Mouse (Mus musculus) lung, postnatal 0 days (tissue): ENCODE measurements around the gene Efnb1. TPM values are rescaled to one million over a fixed set of nuclear protein-coding genes. Genes with fewer than 3 reads are reported as not detected.
"Not testable (repeated sequence)": the region's sequence is repeated elsewhere in the genome, so short reads cannot be mapped to it uniquely, and the experiment has no call there.

Experiments used
- ATAC-seq: fragments of 200-750 bp; cut with Nextera tagmentation; 2 replicates; pipeline ENCODE4 v1.8.0; 2017; ENCODE audit warnings: moderate library complexity
- DNase-seq: peaks from one replicate; pipeline ENCODE4 v3.0.0-alpha.2; 2016; ENCODE audit warnings: low spot score
- H3K27ac ChIP-seq: fragments of 300-500 bp; sonication (generic); 2 replicates; pipeline ENCODE4 v1.5.1; 2014; ENCODE audit warnings: antibody characterized with exemption, mild to moderate bottlenecking, low read length, mixed read lengths
- H3K27me3 ChIP-seq: fragments of 300-500 bp; sonication (generic); replicated peaks from 2 replicates; pipeline ENCODE4 v1.6.1; 2014; ENCODE audit warnings: low read length, mixed read lengths; ENCODE audit not compliant: insufficient read depth
- H3K36me3 ChIP-seq: fragments of 300-500 bp; sonication (generic); 2 replicates; pipeline ENCODE4 v1.6.1; 2014; ENCODE audit warnings: low read length, mixed read lengths; ENCODE audit not compliant: insufficient read depth
- H3K4me1 ChIP-seq: fragments of 300-500 bp; sonication (generic); 2 replicates; pipeline ENCODE4 v1.6.1; 2014; ENCODE audit warnings: antibody characterized with exemption, low read depth, low read length, mixed read lengths; ENCODE audit not compliant: insufficient read depth
- H3K4me2 ChIP-seq: fragments of 300-500 bp; sonication (generic); replicated peaks from 2 replicates; pipeline ENCODE4 v1.6.1; 2014; ENCODE audit warnings: low read depth, mild to moderate bottlenecking, low read length, moderate library complexity, mixed read lengths
- H3K4me3 ChIP-seq: fragments of 300-500 bp; sonication (generic); 2 replicates; pipeline ENCODE4 v1.5.1; 2014; ENCODE audit warnings: low read depth, low read length
- H3K9ac ChIP-seq: fragments of 300-500 bp; sonication (generic); replicated peaks from 2 replicates; pipeline ENCODE4 v1.6.1; 2014; ENCODE audit warnings: low read depth, mild to moderate bottlenecking
- H3K9me3 ChIP-seq: fragments of 300-500 bp; sonication (generic); 2 replicates; pipeline ENCODE4 v1.6.1; 2016; ENCODE audit warnings: low read length, mixed read lengths
- CTCF ChIP-seq: IDR thresholded peaks from 2 replicates; pipeline ENCODE4 v1.5.1; 2016; ENCODE audit warnings: antibody characterized with exemption, mild to moderate bottlenecking
- EP300 ChIP-seq: IDR thresholded peaks from 2 replicates; pipeline ENCODE4 v1.6.1; 2016; ENCODE audit warnings: antibody characterized with exemption, mild to moderate bottlenecking, control low read depth
- WGBS: fragments of 180-500 bp; shearing (Covaris S2); extraction: QIAGEN DNeasy Blood & Tissue Kit; methylation state at CpG from one replicate; pipeline ENCODE4 v1.1.7; 2014; 5-methylcytosine and 5-hydroxymethylcytosine counted together
- polyA plus RNA-seq: library from polyadenylated mRNA; unstranded; fragments of >200 nt; fragmentation: Nextera tagmentation; extraction: Ambion mirVana; gene quantifications from 2 replicates; pipeline ENCODE4 v1.2.1, GENCODE M21; 2015

Efnb1 gene
- polyA plus RNA-seq, result 45.6 and 53.0 TPM in 2 replicates

GRCm38 (mm10) chrX:99135523-99136258 lies at the start of gene Efnb1:
Gene Efnb1 (plus strand): TSS chrX:99136130.
- Histone ChIP-seq H3K36me3 (no peaks in the 10 kb centered on the region), H3K4me3 (peak within 1 kb of the TSS; percentile 61), H3K27ac (peak within 1 kb of the TSS; percentile 87), H3K4me2 (peak within 1 kb of the TSS; percentile 61), H3K4me1 (no peaks in the 10 kb centered on the region), H3K9ac (peak within 1 kb of the TSS; percentile 76), H3K27me3 (no peaks in the 10 kb centered on the region), H3K9me3 (no peaks in the 10 kb centered on the region)
- WGBS, result 22% methylated on average over 32 of the region's 35 CpGs
- peak; percentile 92 for ATAC-seq
- DNase-seq, result peak; percentile 97
- TF ChIP-seq CTCF (0 out of 2 replicates have a peak, but pooled peaks have one; percentile 3), EP300 (no peak)

- TF ChIP-seq CTCF (no peak), EP300 (no peak)
- no peaks in the 10 kb centered on the region for H3K4me1 ChIP-seq
- H3K36me3 ChIP-seq, result no peaks in the 10 kb centered on the region
- H3K27me3 ChIP-seq, result no peaks in the 10 kb centered on the region
- 65% methylated on average over 2 of the region's 2 CpGs for WGBS
- no peak overlapping the region for H3K9ac ChIP-seq
- H3K4me2 ChIP-seq, result no peak overlapping the region
- ATAC-seq (no peak), DNase-seq (no peak)
- H3K27ac ChIP-seq, result no peak overlapping the region
- H3K9me3 ChIP-seq, result no peaks in the 10 kb centered on the region
- no peak overlapping the region for H3K4me3 ChIP-seq
Observed at GRCm38 (mm10) chrX:99092704-99093103, 43.2 kb upstream of the Efnb1 start.

- not testable (repeated sequence) for H3K4me2 ChIP-seq, H3K9ac ChIP-seq, H3K27ac ChIP-seq, H3K36me3 ChIP-seq, DNase-seq, H3K9me3 ChIP-seq, H3K4me3 ChIP-seq, H3K27me3 ChIP-seq, H3K4me1 ChIP-seq
- WGBS, result 58% methylated on average over 5 of the region's 10 CpGs
- peak; percentile 77 for ATAC-seq
Observed at GRCm38 (mm10) chrX:99111088-99111724, 24.7 kb upstream of the Efnb1 start.

- ATAC-seq (no peak), DNase-seq (no peak)
- Histone ChIP-seq H3K4me3 (no peak overlapping the region), H3K9me3 (no peaks in the 10 kb centered on the region), H3K36me3 (no peaks in the 10 kb centered on the region), H3K4me2 (no peak overlapping the region), H3K9ac (no peak overlapping the region), H3K27me3 (no peaks in the 10 kb centered on the region), H3K4me1 (no peaks in the 10 kb centered on the region), H3K27ac (no peak overlapping the region)
- WGBS, result 86% methylated on average over 5 of the region's 5 CpGs
- no peak for TF ChIP-seq EP300
- no peak for TF ChIP-seq CTCF
Observed at GRCm38 (mm10) chrX:99119510-99119909, 16.4 kb upstream of the Efnb1 start.

- H3K27ac ChIP-seq, result no peak overlapping the region
- no peaks in the 10 kb centered on the region for H3K4me1 ChIP-seq
- ATAC-seq, result no peak
- no peaks in the 10 kb centered on the region for H3K27me3 ChIP-seq
- no peaks in the 10 kb centered on the region for H3K36me3 ChIP-seq
- no peak overlapping the region for H3K4me3 ChIP-seq
- H3K9me3 ChIP-seq, result no peaks in the 10 kb centered on the region
- DNase-seq, result peak; percentile 33
- no peak overlapping the region for H3K4me2 ChIP-seq
- 26% methylated on average over 3 of the region's 3 CpGs for WGBS
- H3K9ac ChIP-seq, result no peak overlapping the region
- no peak for TF ChIP-seq EP300
- peak; percentile 81 for TF ChIP-seq CTCF
Observed at GRCm38 (mm10) chrX:99130059-99130458, 5.9 kb upstream of the Efnb1 start.

GRCm38 (mm10) chrX:99132573-99132972 lies 3.4 kb upstream of the Efnb1 start:
- H3K27me3 ChIP-seq, result no peaks in the 10 kb centered on the region
- ATAC-seq (no peak), DNase-seq (no peak)
- H3K4me3 ChIP-seq, result no peak overlapping the region
- no peak overlapping the region for H3K4me2 ChIP-seq
- no peak overlapping the region for H3K27ac ChIP-seq
- WGBS, result 78% methylated on average over 6 of the region's 6 CpGs
- no peak overlapping the region for H3K9ac ChIP-seq
- no peaks in the 10 kb centered on the region for H3K4me1 ChIP-seq
- H3K36me3 ChIP-seq, result no peaks in the 10 kb centered on the region
- TF ChIP-seq CTCF (no peak), EP300 (no peak)
- H3K9me3 ChIP-seq, result no peaks in the 10 kb centered on the region
